Mouse (Mus musculus) gastrocnemius, adult 18-20 months (tissue): Measurements from ENCODE around the gene Olfr857. TPM values are rescaled to one million over a fixed set of nuclear protein-coding genes. Genes with fewer than 3 reads are reported as not detected.
"Not testable (repeated sequence)": the region's sequence is repeated elsewhere in the genome, so short reads cannot be mapped to it uniquely, and the experiment has no call there.

ENCODE experiments used
- DNase-seq: peaks from one replicate; pipeline ENCODE4 v3.0.0; 2021; ENCODE audit warnings: low spot score
- long read RNA-seq, 2 experiments: library from polyadenylated mRNA; stranded (forward); transcript quantifications; one replicate each; pipeline ENCODE4 v2.0.0; 2021
- total RNA-seq, 2 experiments: library from RNA; stranded (reverse); gene quantifications; 2 replicates each; pipeline ENCODE4 v1.2.3; 2021

Gene Olfr857
- not detected for total RNA-seq
- long read RNA-seq, experiment 1 = 0 reads
- long read RNA-seq, experiment 2 = 0 reads

DNA sequence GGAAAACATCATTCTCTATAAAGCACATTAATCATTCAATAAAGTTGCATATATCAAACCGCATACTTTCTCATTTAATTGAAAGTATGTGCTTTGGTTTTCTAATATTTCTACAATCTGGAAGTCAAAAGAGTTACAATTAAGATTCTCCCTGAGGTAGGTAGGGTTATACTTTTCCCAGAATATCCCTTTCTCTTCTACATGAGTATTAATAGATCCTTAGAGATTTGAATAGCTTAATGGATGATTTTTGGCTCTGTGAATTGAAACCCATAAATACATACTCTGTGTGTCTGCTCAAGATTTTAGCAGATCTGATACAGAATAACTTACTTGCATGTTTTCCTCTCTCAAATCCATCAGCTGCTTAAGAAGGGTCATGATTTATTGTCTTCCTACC, at the start of gene Olfr857:
Olfr857 (plus strand) TSS at position 301 of the 400 bp plus-strand sequence.
- DNase-seq = no peak

DNA sequence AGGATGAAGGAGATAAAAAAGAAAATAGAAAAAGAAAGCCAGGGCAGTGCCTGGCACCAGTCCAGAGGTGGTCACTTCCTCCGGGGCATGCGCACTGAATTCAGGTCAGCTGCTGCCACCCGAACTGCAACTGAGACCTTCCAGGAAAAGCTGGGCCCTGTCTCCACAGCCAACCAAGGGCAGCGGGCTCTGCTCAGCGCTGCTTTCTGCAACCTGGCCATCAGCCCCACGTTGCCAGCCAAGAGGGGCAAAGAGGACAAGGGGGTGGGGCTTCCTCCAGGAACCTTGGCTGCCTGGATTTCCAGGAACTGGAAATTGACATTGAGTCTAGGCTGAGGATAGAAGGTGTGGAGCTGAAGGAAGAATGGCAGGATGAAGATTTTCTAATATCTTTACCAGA, 19.0 kb upstream of the Olfr857 start:
- DNase-seq = no peak

DNA sequence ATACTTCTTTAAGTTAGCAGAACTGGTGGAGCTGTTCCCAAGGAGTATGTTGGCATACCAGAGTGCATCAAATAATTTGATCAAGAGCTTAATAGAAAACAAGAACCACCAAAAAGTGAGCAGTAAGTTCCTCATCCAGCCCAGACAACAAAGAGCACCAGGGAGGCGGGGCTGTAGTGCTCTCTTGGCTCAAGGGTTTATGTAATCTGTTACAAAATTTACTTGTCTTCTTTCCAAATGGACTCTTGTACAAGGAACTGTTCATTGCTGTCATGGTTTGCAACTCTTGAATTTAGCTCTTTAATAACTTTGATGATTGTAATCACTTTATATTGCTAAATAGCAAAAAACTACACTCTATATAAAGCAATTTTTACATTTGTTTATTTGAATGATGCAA, 17.8 kb upstream of the Olfr857 start:
- no peak for DNase-seq

DNA sequence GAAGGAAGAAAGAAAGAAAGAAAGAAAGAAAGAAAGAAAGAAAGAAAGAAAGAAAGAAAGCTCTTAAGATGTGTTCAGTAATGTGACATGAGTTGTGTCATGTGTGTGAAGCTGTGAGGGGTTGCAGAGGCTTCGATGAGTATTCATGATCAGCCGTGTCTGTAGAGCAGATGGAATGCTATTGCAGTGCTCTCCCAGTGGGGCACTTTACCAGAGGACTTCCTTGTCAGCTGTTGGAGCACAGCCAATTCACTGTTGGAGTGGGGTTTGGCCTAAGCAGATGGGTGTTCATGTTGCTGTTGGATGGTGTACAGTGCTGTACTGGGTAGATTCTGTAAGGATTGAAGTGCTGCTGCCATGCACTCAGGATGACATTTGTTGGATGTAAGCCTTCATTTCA, 16.8 kb upstream of the Olfr857 start:
- DNase-seq = no peak

DNA sequence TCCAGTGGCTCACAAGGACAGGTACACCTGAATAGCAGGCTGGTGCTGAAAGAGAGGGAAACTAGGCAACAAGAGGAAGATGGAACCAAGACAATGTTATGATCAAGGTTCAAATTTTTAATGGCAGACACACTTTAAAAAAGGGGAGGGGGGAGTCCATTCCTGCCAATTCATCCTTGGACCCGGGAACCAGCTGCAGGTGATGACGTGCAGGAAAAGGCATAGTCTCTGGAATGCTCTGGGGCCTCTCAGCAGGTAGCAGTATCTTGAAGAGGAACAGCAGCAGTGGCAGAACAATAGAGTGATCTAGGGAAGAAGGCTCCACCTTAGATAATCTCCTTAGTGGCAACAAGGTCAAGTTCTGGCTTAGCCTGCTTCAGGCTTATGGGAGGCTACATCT, 14.9 kb upstream of the Olfr857 start:
- DNase-seq = not testable (repeated sequence)

DNA sequence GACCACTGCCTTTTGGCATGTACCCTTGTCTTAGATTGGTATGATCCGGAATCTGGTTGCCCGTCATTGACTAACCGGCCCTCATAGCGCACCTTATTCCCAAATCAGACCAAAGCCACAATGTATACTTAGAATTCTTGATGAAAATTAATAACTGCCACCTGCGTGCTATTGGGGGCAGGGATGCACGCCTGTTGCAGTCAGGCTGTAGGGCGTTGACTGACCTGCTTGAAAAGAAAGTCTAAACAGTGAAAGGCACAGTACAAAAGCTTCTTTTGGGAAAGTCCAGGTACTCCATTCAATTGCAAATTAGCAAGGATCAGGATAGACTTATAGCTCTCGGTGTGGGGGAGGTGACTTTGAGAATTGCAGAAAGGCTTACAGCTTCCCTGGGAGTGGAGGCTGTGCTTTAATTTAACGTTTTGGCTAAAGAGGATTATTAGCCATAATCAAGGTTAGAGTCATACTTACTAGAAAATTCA, 14.3 kb upstream of the Olfr857 start:
- not testable (repeated sequence) for DNase-seq

DNA sequence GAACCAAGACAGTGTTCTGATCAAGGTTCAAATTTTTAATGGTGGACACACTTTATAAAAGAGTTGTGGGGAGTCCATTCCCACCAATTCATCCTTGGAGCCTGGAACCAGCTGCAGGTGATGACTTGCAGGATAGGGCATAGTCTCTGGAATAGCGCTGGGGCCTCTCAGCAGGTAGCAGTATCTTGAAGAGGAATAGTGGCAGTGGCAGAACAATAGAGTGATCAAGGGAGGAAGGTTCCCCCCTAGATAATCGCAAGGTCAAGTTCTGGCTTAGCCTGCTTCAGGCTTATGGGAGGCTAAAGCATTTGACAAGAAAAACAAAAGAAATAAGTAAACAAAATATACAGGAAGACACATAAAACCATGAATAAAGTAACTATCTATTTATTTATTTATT, 4.7 kb upstream of the Olfr857 start:
- not testable (repeated sequence) for DNase-seq

Other genes starting within 250 kb of the Olfr857 start
- gene Olfr850, start 231.2 kb upstream of the Olfr857 start, total RNA-seq = not detected
- not detected for gene Olfr851, start 216.1 kb upstream of the Olfr857 start, total RNA-seq
- gene Olfr853, start 168.4 kb upstream of the Olfr857 start, total RNA-seq = not detected
- not detected for gene Olfr854, start 142.1 kb upstream of the Olfr857 start, total RNA-seq
- not detected for gene Olfr855, start 126.8 kb upstream of the Olfr857 start, total RNA-seq
- gene Zfp317, start 87.3 kb upstream of the Olfr857 start, total RNA-seq = 10 to 100 TPM; 14.3 to 15.2 TPM
- not detected for gene Olfr58, start 70.8 kb downstream of the Olfr857 start, total RNA-seq
- not detected for gene Olfr859, start 95.5 kb downstream of the Olfr857 start, total RNA-seq
- not detected for gene Olfr860, start 140.3 kb downstream of the Olfr857 start, total RNA-seq
- not detected for gene Olfr862, start 178.6 kb downstream of the Olfr857 start, total RNA-seq
- gene Olfr77, start 207.4 kb downstream of the Olfr857 start, total RNA-seq = not detected